Mouse (Mus musculus): ENCODE data around the gene Prm3. TPM values are rescaled to one million over a fixed set of nuclear protein-coding genes. Genes with fewer than 3 reads are reported as not detected.

The Prm3 gene
- not detected for polyA plus RNA-seq (2014; fragmentation: Illumina TruSeq; extraction: RNeasy Lipid Tissue Mini Kit (QIAGEN cat#74804); ENCODE audit: low read depth, low replicate concordance)

GRCm38 (mm10) chr16:10790702-10791101 is at the start of gene Prm3:
Prm3 (minus strand) TSS chr16:10790914.

DNA sequence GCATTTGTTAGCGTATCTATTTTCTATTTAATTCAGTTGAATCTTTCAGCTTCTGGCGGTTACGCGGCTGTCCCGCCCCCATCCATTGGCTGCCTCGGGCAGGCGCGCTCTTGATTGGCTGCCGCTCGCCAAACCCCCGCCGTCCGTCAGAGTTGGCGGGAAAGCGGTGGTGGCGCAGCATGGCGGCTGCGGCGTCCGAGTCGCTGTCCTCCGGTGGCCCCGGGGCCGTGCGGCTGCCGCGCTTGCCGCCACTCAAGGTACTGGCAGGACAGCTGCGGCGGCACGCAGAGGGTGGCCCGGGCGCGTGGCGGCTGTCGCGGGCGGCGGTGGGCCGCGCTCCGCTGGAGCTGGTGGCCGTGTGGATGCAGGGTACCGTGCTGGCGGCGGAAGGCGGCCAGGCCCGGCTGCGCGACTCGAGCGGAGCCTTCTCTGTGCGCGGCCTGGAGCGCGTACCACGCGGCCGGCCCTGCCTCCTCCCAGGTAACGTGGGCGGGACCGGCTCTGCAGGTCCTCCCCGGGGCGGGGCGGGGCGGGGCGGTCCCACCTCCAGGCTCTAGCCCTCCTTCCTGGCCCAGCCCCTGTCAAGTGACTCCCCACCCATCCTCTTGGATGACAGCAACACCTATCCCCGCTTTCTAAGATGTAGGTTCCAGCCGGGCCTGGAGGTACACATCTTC is 44.3 kb upstream of the Prm3 start, which contains the start of gene Rmi2:
Rmi2 (plus strand) TSS at position 149 of the 677 bp plus-strand sequence.

GRCm38 (mm10) chr16:10812865-10813371 is 22.2 kb upstream of the Prm3 start, which contains the start of gene Gm11172:
Gm11172 (plus strand) TSS chr16:10812915.

GRCm38 (mm10) chr16:10805789-10806527 is 15.2 kb upstream of the Prm3 start, which contains the start of gene Prm1:
Prm1 (minus strand) TSS chr16:10805839.

GRCm38 (mm10) chr16:10796034-10796433 is 5.3 kb upstream of the Prm3 start, which contains the start of gene Prm2:
Prm2 (minus strand) TSS chr16:10796134.

GRCm38 (mm10) chr16:10788271-10788670 is 2.4 kb downstream of the Prm3 start, which contains the start of gene Tnp2:
Tnp2 (minus strand) TSS chr16:10788660.

GRCm38 (mm10) chr16:10785371-10786231 is 5.1 kb downstream of the Prm3 start, which contains the start of gene Socs1:
Socs1 (minus strand) TSS chr16:10785536.

Other genes with a start within 250 kb of the Prm3 start
- gene Dexi, start 247.9 kb downstream of the Prm3 start, polyA plus RNA-seq (2014; fragmentation: Illumina TruSeq; extraction: RNeasy Lipid Tissue Mini Kit (QIAGEN cat#74804); ENCODE audit: low read depth, low replicate concordance): 1.7 TPM
- gene Clec16a, start 245.6 kb downstream of the Prm3 start, polyA plus RNA-seq (2014; fragmentation: Illumina TruSeq; extraction: RNeasy Lipid Tissue Mini Kit (QIAGEN cat#74804); ENCODE audit: low read depth, low replicate concordance): 18.7 TPM
- 0.47 TPM for gene Socs1, start 5.4 kb downstream of the Prm3 start, polyA plus RNA-seq (2014; fragmentation: Illumina TruSeq; extraction: RNeasy Lipid Tissue Mini Kit (QIAGEN cat#74804); ENCODE audit: low read depth, low replicate concordance)
- gene Tnp2, start 2.3 kb downstream of the Prm3 start, polyA plus RNA-seq (2014; fragmentation: Illumina TruSeq; extraction: RNeasy Lipid Tissue Mini Kit (QIAGEN cat#74804); ENCODE audit: low read depth, low replicate concordance): not detected
- not detected for gene Prm2, start 5.2 kb upstream of the Prm3 start, polyA plus RNA-seq (2014; fragmentation: Illumina TruSeq; extraction: RNeasy Lipid Tissue Mini Kit (QIAGEN cat#74804); ENCODE audit: low read depth, low replicate concordance)
- not detected for gene Prm1, start 14.9 kb upstream of the Prm3 start, polyA plus RNA-seq (2014; fragmentation: Illumina TruSeq; extraction: RNeasy Lipid Tissue Mini Kit (QIAGEN cat#74804); ENCODE audit: low read depth, low replicate concordance)
- not detected for gene Gm11172, start 22.0 kb upstream of the Prm3 start, polyA plus RNA-seq (2014; fragmentation: Illumina TruSeq; extraction: RNeasy Lipid Tissue Mini Kit (QIAGEN cat#74804); ENCODE audit: low read depth, low replicate concordance)
- gene Rmi2, start 44.1 kb upstream of the Prm3 start, polyA plus RNA-seq (2014; fragmentation: Illumina TruSeq; extraction: RNeasy Lipid Tissue Mini Kit (QIAGEN cat#74804); ENCODE audit: low read depth, low replicate concordance): not detected

Measured in adrenal gland, adult 10 weeks (tissue).